Mouse (Mus musculus) layer of hippocampus, adult 18-20 months (tissue): ENCODE data around the gene Slit3. TPM values are rescaled to one million over a fixed set of nuclear protein-coding genes. Genes with fewer than 3 reads are reported as not detected.

Source experiments
- DNase-seq, 2 experiments: peaks; one replicate each; pipeline ENCODE4 v3.0.0; 2022; ENCODE audit warnings: low spot score in 2 of 2
- total RNA-seq, 2 experiments: library from RNA; stranded (reverse); gene quantifications; 2 replicates each; pipeline ENCODE4 v1.2.3; 2021

Gene Slit3
- total RNA-seq, 2 experiments from 2014 or later: 91.5 to 93.5 TPM

GRCm38 (mm10) chr11:35196777-35197176 is 75.8 kb downstream of the Slit3 start:
- DNase-seq: peak in 1 of 2 experiments; percentile 58

GRCm38 (mm10) chr11:35198537-35199088 is 77.6 kb downstream of the Slit3 start:
- no peak for DNase-seq

GRCm38 (mm10) chr11:35202332-35202731 is 81.3 kb downstream of the Slit3 start:
- peak in 1 of 2 experiments; percentile 38 for DNase-seq

GRCm38 (mm10) chr11:35203673-35204072 is 82.6 kb downstream of the Slit3 start:
- DNase-seq: no peak

- no peak for DNase-seq
Observed at GRCm38 (mm10) chr11:35204084-35204483, 83.1 kb downstream of the Slit3 start.

- DNase-seq: no peak
Observed at GRCm38 (mm10) chr11:35210728-35211682, 90.0 kb downstream of the Slit3 start.

- no peak for DNase-seq
Observed at GRCm38 (mm10) chr11:35224025-35224424, 103.0 kb downstream of the Slit3 start.

GRCm38 (mm10) chr11:35231361-35232090 is 110.5 kb downstream of the Slit3 start:
- no peak for DNase-seq

- no peak for DNase-seq
Observed at GRCm38 (mm10) chr11:35232321-35232720, 111.3 kb downstream of the Slit3 start.

GRCm38 (mm10) chr11:35241379-35241778 is 120.4 kb downstream of the Slit3 start:
- peak; percentile 61 to 62 for DNase-seq

GRCm38 (mm10) chr11:35243597-35243996 is 122.6 kb downstream of the Slit3 start:
- no peak for DNase-seq

GRCm38 (mm10) chr11:35244526-35244925 is 123.5 kb downstream of the Slit3 start:
- no peak for DNase-seq

GRCm38 (mm10) chr11:35246623-35247022 is 125.6 kb downstream of the Slit3 start:
- DNase-seq: peak in 1 of 2 experiments; percentile 53

- DNase-seq: no peak
Observed at GRCm38 (mm10) chr11:35248088-35248487, 127.1 kb downstream of the Slit3 start.

GRCm38 (mm10) chr11:35250871-35251418 is 129.9 kb downstream of the Slit3 start:
- no peak for DNase-seq

- DNase-seq: no peak
Observed at GRCm38 (mm10) chr11:35251910-35252309, 130.9 kb downstream of the Slit3 start.

- no peak for DNase-seq
Observed at GRCm38 (mm10) chr11:35257351-35257750, 136.3 kb downstream of the Slit3 start.

- DNase-seq: no peak
Observed at GRCm38 (mm10) chr11:35261562-35262087, 140.6 kb downstream of the Slit3 start.

- DNase-seq: no peak
Observed at GRCm38 (mm10) chr11:35262289-35262941, 141.4 kb downstream of the Slit3 start.

- no peak for DNase-seq
Observed at GRCm38 (mm10) chr11:35264749-35265148, 143.7 kb downstream of the Slit3 start.

GRCm38 (mm10) chr11:35270396-35270795 is 149.4 kb downstream of the Slit3 start:
- DNase-seq: no peak
